Mouse (Mus musculus) left cerebral cortex, postnatal 36 days (tissue): ENCODE data around the gene Rims1. TPM values are rescaled to one million over a fixed set of nuclear protein-coding genes. Genes with fewer than 3 reads are reported as not detected.

Experiments used
- DNase-seq, 2 experiments: peaks; one replicate each; pipeline ENCODE4 v3.0.0; 2021 to 2022; ENCODE audit warnings: low spot score in 2 of 2, mixed read lengths in 1 of 2
- intact Hi-C: fragments of 180-260 bp; cut with DNase I; formaldehyde crosslinking; loops from one replicate; pipeline ENCODE4 v1.15.1; 2025
- total RNA-seq, 2 experiments: library from RNA; stranded (reverse); gene quantifications; 2 replicates each; pipeline ENCODE4 v1.2.3; 2021

The Rims1 gene
- total RNA-seq, 2 experiments from 2014 or later: 406 to 441 TPM

DNA sequence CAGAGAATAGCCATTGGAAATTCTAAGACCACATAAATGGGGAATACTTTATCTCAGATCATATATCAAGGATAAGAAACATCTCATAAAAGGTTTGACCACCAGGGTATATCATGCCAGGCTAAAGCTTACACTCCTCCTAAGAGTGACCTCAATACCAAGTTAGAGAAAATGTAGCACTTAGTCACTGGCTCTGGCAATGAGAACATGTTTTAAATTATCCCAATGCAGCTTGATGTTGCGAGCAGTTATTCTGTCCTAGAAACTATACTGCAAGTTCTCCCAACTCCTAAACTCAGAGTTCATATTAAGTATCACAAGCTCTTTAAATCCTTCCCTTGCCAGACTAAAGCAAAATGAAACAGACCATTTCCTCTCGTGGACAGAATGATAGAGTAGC lies 85.1 kb downstream of the Rims1 start:
- no peak for DNase-seq
- intact Hi-C loops: no loop called here

DNA sequence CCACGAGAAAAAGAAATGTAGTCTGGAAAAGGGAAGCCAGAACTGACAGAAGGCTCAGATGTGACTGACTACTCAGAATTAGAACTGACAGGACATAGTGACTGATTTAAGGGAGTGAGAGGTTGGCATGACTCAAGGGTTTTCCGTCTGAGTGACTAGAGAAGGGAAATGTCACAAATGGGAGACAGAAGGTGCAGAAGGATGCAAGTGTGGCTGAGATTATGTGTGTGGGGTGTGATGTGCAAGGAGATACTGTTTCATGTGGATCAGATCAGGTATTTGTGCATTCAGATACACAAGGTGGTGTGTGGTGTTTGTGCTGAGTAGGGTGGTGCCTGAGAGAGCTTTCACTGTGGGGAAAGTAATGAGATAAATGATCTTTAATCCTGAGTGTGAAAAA lies 96.3 kb downstream of the Rims1 start:
- no peak for DNase-seq
- intact Hi-C loops: no loop called here

DNA sequence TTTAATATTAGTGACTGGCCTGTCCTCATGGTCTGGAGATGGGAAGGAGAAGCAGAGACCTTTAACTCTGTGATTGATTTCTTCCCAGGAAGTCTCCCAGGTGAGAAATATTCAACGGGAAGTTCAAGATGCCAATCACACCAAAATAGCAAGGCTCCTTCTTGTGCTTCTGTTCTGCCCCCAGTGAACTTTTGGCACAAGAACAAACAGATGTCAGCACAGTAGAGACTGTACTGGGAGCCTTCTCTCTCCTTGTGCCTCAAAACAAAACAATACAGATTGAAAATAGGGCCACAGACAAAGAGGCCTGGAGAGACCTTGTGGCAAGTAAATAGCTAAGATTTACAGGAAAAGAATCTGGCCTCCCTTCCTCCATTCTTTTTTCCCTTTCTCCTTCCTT lies 110.7 kb downstream of the Rims1 start:
- intact Hi-C loops: no loop called here
- no peak for DNase-seq

DNA sequence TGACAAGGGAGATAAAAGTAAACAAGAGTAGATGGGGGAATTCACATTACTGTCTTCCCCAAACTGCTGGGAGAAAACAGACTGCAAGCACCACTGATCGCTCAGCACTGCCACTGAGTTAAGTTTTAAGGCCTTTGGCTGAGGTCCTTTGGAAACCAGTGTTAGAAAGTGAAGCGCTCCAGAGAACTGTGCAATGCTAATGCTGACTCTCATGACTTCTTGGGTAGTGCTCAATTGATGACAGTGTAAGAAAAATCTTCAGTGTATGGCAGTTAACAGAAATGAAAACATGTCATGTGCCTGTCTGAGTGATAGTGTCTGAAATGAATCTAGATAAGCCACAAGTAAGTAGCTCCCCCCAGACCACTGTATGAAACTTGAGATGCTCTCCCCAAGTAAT lies 111.3 kb downstream of the Rims1 start:
- DNase-seq: no peak
- intact Hi-C loops: no loop called here

DNA sequence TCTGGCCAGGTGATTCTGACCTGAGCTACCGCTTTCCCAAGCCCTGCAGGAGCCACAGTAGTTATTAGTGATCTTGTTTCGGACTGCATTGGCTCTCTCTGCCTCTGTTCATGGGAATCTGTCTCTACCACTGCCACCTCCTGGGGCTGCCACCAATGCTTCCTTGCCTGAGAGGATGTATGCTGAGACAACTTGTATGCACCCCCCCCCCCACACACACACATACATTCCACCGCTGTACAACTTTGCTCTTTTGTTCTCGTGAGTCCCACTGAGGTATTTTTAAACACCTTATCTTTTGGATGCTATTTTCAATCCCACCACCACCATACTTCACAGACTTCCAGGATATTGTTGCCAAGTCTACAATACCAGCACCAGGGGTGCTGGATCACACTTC lies 122.3 kb downstream of the Rims1 start:
- DNase-seq: no peak
- intact Hi-C loops: no loop called here

DNA sequence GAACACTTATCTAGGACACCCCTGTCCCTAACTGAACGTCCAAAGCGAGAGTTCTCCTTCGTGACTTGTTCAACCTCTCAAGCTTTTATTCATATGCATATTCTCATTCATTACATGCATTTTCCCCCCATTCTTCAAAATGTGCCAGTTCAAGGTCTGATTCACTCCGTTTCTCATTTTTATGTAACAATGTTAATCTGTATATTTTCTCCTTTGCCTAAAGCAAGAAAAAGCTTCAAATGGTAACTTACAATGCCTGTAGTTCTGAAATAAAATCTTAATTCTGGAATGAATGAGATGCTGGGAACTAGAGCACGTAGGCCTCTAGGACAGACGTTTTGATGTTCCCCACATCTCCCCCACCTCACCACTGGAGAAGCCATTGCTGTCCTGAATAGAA lies 141.6 kb downstream of the Rims1 start:
- no peak for DNase-seq
- intact Hi-C loops: no loop called here

DNA sequence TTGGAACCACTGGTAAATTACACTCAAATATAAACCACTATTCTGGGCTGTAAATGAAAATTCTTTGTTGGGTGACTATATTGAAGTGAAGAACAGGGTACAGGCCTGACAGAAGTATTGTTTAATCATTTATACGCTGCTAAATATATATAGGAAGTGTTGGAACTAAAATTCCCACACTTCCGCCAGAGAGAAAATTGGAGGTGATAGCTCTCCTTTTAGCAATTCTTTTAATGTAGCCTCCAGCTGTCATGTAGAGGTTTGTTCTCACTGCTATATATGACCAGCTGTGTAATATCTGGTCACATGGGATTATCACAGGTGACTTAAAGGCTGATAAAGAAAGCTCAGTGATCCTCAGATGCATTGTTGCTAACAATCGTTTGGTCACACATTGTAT lies 144.0 kb downstream of the Rims1 start:
- no peak for DNase-seq
- intact Hi-C loops: no loop called here

DNA sequence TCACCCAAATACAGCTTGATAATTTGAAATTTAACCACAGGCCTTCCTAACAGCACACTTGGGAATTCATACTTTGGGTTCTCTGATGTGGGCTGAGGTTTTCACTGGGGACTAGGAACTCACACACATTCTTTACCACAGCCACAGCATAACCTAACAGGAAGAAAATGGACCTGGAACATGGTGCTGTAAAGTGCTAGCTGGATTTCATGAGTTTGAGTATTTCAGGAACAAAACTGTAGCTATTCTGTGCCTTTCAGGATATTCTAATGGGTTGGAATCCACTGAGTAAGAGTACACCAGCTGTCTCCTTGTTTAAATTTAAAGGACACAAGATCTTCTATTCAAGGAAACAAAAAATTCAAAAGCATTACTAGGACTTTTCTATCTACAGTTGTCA lies 149.8 kb downstream of the Rims1 start:
- DNase-seq: no peak
- intact Hi-C loops: loop anchor here (10.0 kb wide), 1 partner anchor 149 kb away; the partner anchor contains the start of gene Rims1

DNA sequence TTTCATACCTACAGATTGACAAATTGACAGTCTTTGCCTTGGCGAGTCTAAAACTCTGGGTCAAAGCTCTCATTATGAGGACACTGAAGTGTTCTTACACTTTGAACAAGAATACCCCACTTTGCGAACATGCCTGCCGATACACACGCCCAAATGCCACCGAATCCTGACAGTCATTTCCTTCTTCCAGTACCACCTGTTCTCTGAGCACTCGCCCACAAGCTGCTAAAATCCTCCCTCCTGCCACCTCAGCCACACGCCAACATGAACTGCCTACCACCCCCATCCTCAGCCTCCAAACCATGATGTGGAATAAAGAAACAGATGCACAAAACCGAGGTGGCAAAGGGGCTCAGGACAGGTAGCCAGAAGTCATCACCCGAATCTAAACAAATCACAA lies 150.9 kb downstream of the Rims1 start:
- DNase-seq: peak; percentile 47 to 60
- intact Hi-C loops: loop anchor here (10.0 kb wide), 1 partner anchor 150 kb away; the partner anchor contains the start of gene Rims1

DNA sequence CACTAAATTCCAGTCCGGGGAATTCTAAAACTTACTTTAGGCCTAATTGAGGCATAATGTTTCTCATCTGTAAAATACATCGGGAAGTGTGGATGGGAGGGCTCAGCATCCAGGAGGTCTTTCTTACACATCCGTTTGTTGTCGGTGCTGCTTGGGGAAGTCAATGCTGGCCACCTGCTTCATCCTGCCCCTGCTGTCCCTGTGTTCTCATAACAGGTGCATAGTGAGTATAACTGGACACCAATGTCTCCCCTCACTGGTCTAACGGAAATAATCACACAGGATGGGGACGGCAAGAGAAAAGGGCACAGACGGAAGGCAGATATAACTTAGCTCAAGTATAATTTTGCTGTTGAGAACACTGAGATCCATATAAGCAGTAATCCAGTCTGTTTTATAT lies 155.2 kb downstream of the Rims1 start:
- intact Hi-C loops: loop anchor here (10.0 kb wide), 1 partner anchor 154 kb away; the partner anchor contains the start of gene Rims1
- DNase-seq: no peak

DNA sequence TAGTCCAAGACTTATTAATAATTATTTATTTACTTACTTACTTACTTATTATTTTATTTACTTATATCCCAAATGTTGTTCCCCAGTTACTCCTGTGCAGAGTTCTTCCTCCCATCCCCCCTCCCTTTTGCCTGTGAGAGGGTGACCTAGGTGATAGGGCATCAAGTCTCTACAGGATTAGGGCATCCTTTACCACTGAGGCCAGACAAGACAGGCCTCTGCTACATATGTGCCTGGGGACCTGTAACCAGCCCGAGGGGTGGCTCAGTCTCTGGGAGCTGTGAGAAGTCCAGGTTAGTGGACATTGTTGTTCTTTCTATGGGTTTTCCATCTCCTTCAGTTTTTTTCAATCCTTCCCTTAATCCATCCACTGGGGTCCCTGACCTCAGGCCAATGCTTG lies 156.4 kb downstream of the Rims1 start:
- intact Hi-C loops: no loop called here
- no peak for DNase-seq

DNA sequence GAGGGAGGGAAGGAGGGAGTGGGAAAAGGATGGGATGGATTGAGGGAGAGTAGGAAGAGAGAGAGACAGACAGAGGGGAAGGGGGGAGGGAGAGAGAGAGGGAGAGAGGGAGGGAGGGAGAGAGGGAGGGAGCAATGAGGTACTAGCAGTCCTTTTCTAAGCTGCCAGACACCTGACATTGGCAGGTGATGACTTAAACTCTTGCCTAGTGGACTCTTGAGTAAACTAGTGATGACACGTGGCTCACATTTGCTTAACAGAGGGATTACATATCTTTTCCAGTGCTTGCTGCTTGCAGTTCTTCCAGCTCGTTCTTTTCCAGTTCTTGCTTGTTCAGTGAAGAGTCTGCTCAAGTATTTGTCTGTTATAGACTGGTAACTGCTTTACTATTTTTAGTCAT lies 160.5 kb downstream of the Rims1 start:
- intact Hi-C loops: no loop called here
- DNase-seq: no peak

DNA sequence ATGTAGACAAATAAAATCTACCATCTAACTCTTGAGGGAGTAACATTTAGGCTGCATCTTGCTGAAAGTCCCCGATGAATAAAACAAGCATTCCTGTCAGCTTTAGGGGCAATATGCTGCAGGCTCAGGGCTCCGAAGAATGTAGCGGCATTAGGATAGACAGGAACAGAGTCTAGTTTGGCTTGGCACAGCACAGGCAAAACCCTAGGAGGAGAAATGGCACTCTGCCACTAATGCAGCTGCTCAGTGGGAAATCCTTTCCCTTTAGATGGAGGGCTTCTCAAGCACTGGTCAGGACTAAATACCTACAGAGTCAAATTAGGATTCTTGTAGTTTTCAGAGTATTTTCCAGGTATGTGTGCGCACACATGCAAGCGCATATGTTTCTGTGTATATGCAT lies 165.2 kb downstream of the Rims1 start:
- DNase-seq: no peak
- intact Hi-C loops: no loop called here

DNA sequence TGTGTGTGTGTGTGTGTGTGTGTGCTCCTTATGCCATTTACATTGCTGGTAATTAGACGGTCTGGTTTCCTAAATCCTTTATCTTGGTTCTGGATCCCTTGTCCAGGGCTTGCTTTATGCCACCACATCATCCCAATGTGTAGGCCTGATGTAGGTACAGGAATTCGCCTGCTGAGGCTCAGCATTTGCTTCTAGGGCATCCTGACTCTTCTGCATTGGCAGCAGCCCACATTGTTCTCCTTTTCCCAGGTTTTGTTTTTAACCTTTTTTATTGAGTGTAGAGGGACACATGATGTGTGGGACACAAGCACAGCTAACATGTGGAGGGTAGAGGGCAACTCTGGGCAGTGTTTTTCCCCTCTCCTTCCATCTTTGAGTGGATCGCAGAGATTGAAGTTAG lies 166.1 kb downstream of the Rims1 start:
- no peak for DNase-seq
- intact Hi-C loops: no loop called here

DNA sequence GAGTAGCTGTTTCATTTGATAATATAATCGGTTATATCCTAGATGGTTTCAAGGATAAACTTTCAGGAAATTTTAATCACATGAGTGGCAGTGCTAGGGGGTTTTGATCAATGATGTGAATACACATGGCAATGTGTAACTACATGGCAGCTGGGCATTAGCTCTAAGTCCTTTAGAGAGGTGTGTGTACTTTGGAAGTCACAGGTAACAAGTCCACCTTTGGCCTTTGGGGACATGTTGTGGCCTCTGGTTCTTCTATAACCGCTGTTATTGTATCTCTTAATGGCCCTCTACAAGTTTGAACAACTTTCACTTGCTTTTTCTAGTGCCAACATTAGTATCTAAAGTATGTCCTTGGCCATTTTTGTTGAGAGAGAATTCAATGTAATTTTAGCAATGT lies 171.9 kb downstream of the Rims1 start:
- no peak for DNase-seq
- intact Hi-C loops: no loop called here

DNA sequence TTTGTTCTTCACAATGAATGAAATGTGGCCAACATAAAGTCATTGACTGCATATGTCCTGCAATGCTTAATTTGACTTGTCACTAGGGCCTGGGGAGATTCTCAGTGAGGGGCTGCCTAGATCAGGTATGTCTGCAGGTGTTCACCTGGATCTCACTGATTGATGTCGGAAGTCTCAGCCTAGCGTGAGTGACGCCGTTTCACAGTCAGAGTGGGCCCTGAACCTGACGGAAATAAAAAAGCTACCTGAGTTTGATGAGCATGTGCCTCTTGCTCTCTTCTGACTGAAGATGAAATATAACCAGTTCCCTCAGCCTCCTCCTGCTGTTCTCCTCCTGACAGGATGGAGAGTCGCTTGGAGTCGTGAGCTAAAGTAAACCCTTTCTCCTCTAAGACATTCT lies 173.2 kb downstream of the Rims1 start:
- intact Hi-C loops: no loop called here
- no peak for DNase-seq

DNA sequence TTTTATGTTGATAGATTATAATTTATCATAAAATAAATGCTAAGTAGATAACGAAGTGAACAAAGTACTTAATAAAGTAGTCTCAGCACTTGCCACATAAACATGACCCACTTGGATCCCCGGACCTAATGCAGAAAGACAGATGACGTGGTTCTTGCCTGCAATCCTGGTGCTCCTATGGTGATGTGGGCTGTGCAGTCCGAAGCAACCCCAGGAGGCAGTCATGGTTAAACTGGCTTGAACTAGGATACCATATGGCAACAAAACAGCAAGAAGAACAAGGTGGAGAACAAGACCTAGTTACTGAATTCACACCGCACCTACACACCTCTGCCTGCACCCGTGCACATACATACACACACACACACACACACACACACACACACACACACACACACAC lies 173.8 kb downstream of the Rims1 start:
- intact Hi-C loops: no loop called here
- DNase-seq: no peak

DNA sequence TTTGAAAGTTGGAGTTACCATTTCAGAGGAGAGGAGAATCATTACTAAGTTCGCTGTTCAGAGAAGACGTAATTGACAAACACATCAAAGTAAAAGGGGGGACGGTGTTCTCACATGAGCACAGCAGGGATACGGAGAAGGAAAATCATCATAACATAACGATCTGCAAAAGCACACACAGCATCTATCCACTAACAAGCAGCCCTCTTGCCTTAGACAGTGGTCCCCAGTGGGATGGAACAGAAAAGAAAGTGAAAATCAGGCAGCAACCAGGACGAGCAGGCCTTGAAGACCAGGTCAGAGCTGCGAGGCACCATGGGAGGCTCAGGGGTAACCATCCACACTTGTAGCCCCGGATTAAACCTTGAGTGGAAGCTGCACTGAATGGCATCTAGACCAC lies 176.8 kb downstream of the Rims1 start:
- no peak for DNase-seq
- intact Hi-C loops: no loop called here

DNA sequence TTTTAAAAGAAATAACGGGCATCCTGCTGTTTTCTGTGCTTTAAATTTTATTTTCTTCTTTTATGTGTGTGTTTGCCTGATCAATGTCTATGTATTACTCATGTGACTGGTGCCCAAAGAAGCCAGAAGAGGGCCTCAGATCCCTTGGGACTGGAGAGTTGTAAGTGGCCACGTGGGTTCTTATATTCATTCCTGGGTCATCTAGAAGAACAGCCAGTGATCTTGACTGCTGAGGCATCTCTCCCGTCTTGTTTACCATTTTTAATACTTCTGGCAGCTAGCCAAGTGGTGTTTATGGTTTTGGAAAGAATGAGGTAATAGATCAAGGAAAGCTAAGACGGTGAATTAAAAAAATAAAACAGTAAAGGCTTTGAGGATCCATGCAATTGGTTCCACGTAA lies 178.8 kb downstream of the Rims1 start:
- intact Hi-C loops: no loop called here
- no peak for DNase-seq

DNA sequence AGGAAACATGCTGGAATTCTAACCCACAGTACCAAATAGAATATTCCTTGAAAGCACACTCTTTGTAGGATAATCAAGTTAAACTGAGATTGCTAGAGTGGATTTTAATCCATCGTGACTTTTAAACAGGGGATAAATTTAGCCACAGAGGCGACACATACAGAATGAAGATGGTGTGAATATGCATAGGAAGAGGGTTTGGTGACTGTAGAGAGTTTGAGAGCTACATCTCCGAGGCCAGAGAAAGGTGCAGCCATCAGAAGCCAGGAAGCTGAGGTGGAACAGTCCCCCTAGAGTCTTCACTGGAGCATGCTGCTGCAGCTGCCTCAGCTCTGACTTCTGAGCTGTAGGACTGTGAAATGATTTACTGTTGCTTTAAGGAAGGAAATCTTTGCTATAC lies 179.5 kb downstream of the Rims1 start:
- DNase-seq: no peak
- intact Hi-C loops: no loop called here

DNA sequence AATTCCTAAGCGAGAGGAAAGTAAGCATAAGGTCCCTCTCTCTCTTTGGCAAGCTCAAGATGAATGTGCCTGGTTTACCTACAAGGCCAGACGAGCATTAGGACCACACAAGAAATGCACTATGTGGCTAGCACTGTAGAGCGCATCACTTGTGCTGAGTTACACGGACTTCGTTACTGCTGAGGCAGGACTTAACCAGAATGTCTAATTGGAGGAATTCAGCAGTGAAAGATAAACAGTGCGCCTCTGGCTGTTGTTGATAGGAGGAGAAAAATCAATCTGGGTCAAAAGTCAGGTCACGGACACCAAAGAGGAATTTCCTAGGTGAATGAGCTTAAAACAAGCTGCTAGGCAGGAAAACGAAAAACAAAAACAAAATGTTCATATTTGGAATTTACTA lies 185.0 kb downstream of the Rims1 start:
- intact Hi-C loops: no loop called here
- DNase-seq: no peak

DNA sequence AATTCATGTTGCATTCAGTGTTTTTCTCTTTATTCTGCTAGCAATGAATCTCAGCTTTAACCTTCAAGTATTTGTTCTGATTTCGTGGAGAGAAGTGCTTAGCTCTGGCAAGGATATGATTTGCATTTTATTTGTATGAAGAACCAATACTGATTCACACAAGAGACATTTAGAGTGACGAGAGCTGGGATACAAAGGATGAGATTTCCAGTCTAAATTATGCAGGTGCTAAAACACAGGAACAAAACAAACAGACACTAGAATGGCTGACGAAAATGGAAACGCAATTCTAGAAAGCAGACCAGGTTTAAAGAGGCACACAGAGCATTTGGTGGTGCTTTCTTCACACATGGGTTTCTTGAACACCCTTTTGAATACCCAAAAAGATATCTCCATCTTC lies 190.2 kb downstream of the Rims1 start:
- DNase-seq: no peak
- intact Hi-C loops: loop anchor here (5.0 kb wide), 1 partner anchor 187 kb away; no protein-coding TSS in a partner anchor

DNA sequence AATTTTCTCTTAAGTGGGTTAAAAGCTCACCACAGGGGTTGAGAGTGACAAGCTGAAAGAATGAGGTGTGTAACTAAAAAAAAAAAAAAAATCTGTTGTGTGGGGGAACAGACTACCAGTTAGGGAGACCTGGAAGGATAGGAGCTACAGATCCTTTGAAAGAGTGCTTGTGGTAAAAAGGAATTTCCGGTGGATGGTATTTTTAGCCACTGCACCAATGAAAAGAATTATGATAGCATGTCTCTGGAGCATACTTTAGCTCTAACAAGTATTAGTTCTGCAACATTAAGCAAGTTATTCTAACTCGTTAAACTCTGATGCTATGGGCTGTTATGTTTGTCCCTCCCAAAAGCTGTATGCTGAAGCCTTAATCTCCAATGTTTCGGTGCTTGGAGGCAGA lies 192.2 kb downstream of the Rims1 start:
- intact Hi-C loops: no loop called here
- DNase-seq: no peak
